Mouse (Mus musculus) myocyte (in vitro differentiated cells): ENCODE measurements around the gene Smg6.

Source experiments
- MYOG ChIP-seq, 3 experiments: IDR thresholded peaks; one replicate each; pipeline ENCODE4 v1.6.1; 2011; ENCODE audit warnings: control low read depth in 2 of 3, low read depth in 2 of 3, mild to moderate bottlenecking in 2 of 3; ENCODE audit not compliant: insufficient read length in 2 of 3, control insufficient read depth in 1 of 3, insufficient read depth in 1 of 3
- POLR2A ChIP-seq: IDR thresholded peaks from one replicate; pipeline ENCODE4 v1.6.1; 2011; ENCODE audit warnings: low read depth, mild to moderate bottlenecking, control low read depth, moderate library complexity; ENCODE audit not compliant: insufficient read length
- USF1 ChIP-seq: IDR thresholded peaks from one replicate; pipeline ENCODE4 v1.6.1; 2011; ENCODE audit warnings: low read depth, mild to moderate bottlenecking, control low read depth, moderate library complexity

GRCm38 (mm10) chr11:75172151-75173094 lies 246.8 kb downstream of the Smg6 start:
- TF ChIP-seq POLR2A (no peak), USF1 (no peak), MYOG (IDR thresholded peaks at IDR 0.05; ENCODE audit: control insufficient read depth in 1 of 3, insufficient read depth in 1 of 3, insufficient read length in 2 of 3, low read depth in 2 of 3) (no peak)
